Mouse (Mus musculus) small intestine, adult 2 months (tissue): ENCODE data around the gene Uvrag. TPM values are rescaled to one million over a fixed set of nuclear protein-coding genes. Genes with fewer than 3 reads are reported as not detected.

Experiments
- H3K27ac ChIP-seq: fragments of 200-500 bp; 2 replicates; pipeline ENCODE4 v1.5.1; 2012; ENCODE audit warnings: low read depth, low read length, control low read depth, inconsistent platforms; ENCODE audit not compliant: insufficient read depth
- H3K27me3 ChIP-seq: fragments of 200-500 bp; 2 replicates; pipeline ENCODE4 v1.6.1; 2012; ENCODE audit warnings: mild to moderate bottlenecking, moderate library complexity, low read length, inconsistent platforms; ENCODE audit not compliant: control insufficient read depth, insufficient read depth
- H3K36me3 ChIP-seq: fragments of 200-500 bp; 2 replicates; pipeline ENCODE4 v1.6.1; 2012; ENCODE audit warnings: mild to moderate bottlenecking, low read length, control low read depth, inconsistent platforms; ENCODE audit not compliant: control insufficient read depth, insufficient read depth
- H3K4me1 ChIP-seq: fragments of 200-500 bp; 2 replicates; pipeline ENCODE4 v1.6.1; 2012; ENCODE audit warnings: low read length, inconsistent platforms, mixed read lengths; ENCODE audit not compliant: control insufficient read depth, insufficient read depth, insufficient read length
- H3K4me3 ChIP-seq: fragments of 200-500 bp; 2 replicates; pipeline ENCODE4 v1.5.1; 2012; ENCODE audit warnings: low read depth, mild to moderate bottlenecking, control low read depth, inconsistent platforms, low read length, moderate library complexity
- CTCF ChIP-seq: fragments of 200-500 bp; IDR thresholded peaks from 2 replicates; pipeline ENCODE4 v1.5.1; 2012; ENCODE audit warnings: low read depth, mild to moderate bottlenecking, control low read depth, inconsistent platforms, low read length, moderate library complexity, mixed read lengths; ENCODE audit not compliant: insufficient replicate concordance, insufficient read length; ENCODE audit errors: extremely low read depth
- POLR2A ChIP-seq: fragments of 200-500 bp; IDR thresholded peaks from 2 replicates; pipeline ENCODE4 v1.6.1; 2012; ENCODE audit warnings: low read depth, mild to moderate bottlenecking, control low read depth, inconsistent platforms, low read length, moderate library complexity
- WGBS: fragments of 180-500 bp; shearing (Covaris S2); methylation state at CpG from one replicate; pipeline ENCODE4 v1.1.7; 2018; 5-methylcytosine and 5-hydroxymethylcytosine counted together
- polyA plus RNA-seq: library from polyadenylated mRNA; depleted of rRNA; stranded (reverse); fragments of >200 nt; gene quantifications from 2 replicates; pipeline ENCODE4 v1.2.3, GENCODE M21; 2012

Uvrag gene
- polyA plus RNA-seq, 1 experiment: 28.2 TPM

GRCm38 (mm10) chr7:98924380-98924869 lies 216.5 kb downstream of the Uvrag start:
- TF ChIP-seq POLR2A: no peak
- TF ChIP-seq CTCF: no peak
- no peaks in the 10 kb centered on the region for H3K36me3 ChIP-seq
- H3K4me3 ChIP-seq: no peak overlapping the region
- H3K27me3 ChIP-seq: no peaks in the 10 kb centered on the region
- no peaks in the 10 kb centered on the region; the same call in 1 of the 2 replicates for H3K4me1 ChIP-seq
- 84% methylated on average over 18 of the region's 18 CpGs for WGBS
- H3K27ac ChIP-seq: no peak overlapping the region

DNA sequence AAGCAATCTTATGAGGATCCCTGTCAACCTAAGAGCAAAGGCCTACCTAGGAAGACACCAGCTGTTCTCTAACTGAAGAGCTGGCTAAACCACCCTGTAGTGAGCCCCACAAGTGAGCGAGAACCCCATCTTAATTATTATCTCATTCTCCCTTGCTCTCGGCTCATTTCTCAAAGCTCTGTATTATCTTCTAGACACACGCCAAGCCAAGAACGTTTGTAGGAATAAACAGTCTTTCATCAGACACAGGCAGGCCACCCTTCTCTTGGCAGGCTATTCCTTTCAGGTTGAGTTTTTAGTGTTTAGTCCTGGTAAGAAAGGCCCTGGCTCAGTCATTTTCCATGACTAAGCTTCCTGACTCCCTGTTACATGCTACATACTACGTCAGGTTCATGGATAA lies 218.0 kb downstream of the Uvrag start:
- TF ChIP-seq CTCF (no peak), POLR2A (no peak)
- WGBS: 83% methylated on average over 5 of the region's 5 CpGs
- H3K36me3 ChIP-seq: no peaks in the 10 kb centered on the region
- H3K4me3 ChIP-seq: no peak overlapping the region
- no peaks in the 10 kb centered on the region; the same call in 1 of the 2 replicates for H3K4me1 ChIP-seq
- no peaks in the 10 kb centered on the region for H3K27me3 ChIP-seq
- H3K27ac ChIP-seq: no peak overlapping the region

DNA sequence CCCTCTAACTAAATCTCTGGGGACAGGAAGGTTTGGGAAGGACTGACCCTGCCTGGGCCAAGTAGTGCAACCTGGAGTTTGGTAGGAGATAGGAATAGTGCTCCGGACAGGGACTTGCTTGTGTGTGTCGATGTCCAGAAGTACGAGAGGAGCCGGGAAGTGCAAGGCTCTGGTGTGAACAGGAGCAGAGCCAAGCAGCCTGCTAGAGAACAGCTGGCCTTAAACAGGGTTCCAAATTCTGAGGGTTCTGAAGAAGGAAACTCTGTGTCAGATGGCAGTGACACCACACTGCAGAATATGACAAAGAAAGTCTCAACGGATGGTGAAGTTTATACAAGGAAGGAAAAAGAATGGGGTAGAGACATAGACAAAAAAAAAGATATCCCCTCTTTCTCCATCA lies 223.5 kb downstream of the Uvrag start:
- no peaks in the 10 kb centered on the region for H3K4me1 ChIP-seq
- no peaks in the 10 kb centered on the region for H3K36me3 ChIP-seq
- WGBS: 80% methylated on average over 5 of the region's 5 CpGs
- no peak for TF ChIP-seq POLR2A
- no peak for TF ChIP-seq CTCF
- H3K27me3 ChIP-seq: no peaks in the 10 kb centered on the region
- no peak overlapping the region for H3K4me3 ChIP-seq
- no peak overlapping the region for H3K27ac ChIP-seq

DNA sequence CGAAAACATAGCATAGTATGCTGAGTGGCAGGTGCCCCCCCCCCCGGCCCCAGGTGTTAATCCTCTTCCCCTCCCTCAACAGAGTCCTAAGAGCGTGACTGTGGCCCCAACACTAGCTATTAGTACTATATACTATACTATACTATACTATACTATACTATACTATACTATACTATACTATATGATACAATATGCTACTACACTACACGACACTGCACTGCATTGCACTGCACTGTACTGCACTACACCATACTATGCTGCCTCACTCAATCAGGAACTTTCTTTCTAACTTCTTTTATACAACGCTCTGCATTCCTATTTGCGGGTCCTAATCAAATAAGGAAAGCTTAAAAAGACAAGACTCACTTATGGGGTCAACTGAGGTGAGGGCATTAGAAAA lies 224.4 kb downstream of the Uvrag start:
- Histone ChIP-seq H3K27me3 (no peaks in the 10 kb centered on the region), H3K36me3 (no peaks in the 10 kb centered on the region), H3K27ac (no peak overlapping the region), H3K4me1 (no peaks in the 10 kb centered on the region), H3K4me3 (no peak overlapping the region)
- 94% methylated on average over 6 of the region's 6 CpGs for WGBS
- TF ChIP-seq POLR2A (no peak), CTCF (no peak)

- Histone ChIP-seq H3K27me3 (no peaks in the 10 kb centered on the region), H3K4me1 (no peaks in the 10 kb centered on the region), H3K27ac (no peak overlapping the region), H3K36me3 (no peaks in the 10 kb centered on the region), H3K4me3 (no peak overlapping the region)
- WGBS: 61% methylated on average over 2 of the region's 2 CpGs
- TF ChIP-seq CTCF: no peak
- no peak for TF ChIP-seq POLR2A
These were observed 228.0 kb downstream of the Uvrag start for GRCm38 (mm10) chr7:98912953-98913360.

- Histone ChIP-seq H3K4me1 (no peaks in the 10 kb centered on the region), H3K36me3 (0 out of 2 replicates have a peak, but pooled peaks cover under 1% of the 10 kb centered on the region), H3K27ac (no peak overlapping the region), H3K4me3 (no peak overlapping the region), H3K27me3 (no peaks in the 10 kb centered on the region)
- WGBS: 72% methylated on average over 8 of the region's 8 CpGs
- no peak for TF ChIP-seq POLR2A
- TF ChIP-seq CTCF: no peak
These were observed 229.7 kb downstream of the Uvrag start for GRCm38 (mm10) chr7:98911276-98911675.

- Histone ChIP-seq H3K27ac (no peak overlapping the region), H3K4me3 (no peak overlapping the region), H3K27me3 (no peaks in the 10 kb centered on the region), H3K4me1 (no peaks in the 10 kb centered on the region), H3K36me3 (0 out of 2 replicates have a peak, but pooled peaks cover 1% of the 10 kb centered on the region)
- no peak for TF ChIP-seq CTCF
- WGBS: 89% methylated on average over 11 of the region's 11 CpGs
These were observed 230.2 kb downstream of the Uvrag start for GRCm38 (mm10) chr7:98910712-98911111.

DNA sequence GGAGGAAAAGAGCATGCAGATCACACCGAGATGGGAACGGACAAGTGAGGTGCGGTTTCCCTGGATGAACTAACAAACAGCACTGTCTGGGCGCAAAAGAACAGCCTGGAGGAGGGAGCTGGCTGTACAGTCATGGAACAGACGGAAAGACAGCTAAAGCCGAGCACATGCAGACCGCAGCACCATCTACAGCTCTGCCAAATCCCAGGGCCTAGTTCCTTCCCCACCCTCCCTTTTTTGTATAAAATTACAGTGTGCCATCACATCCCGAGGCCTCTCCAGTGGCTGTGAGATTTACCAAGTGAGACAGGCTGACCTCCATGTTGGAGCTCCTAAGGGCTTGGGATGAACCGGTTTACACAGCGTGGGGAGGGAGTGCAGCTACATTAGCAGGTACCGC lies 230.8 kb downstream of the Uvrag start:
- H3K27ac ChIP-seq: no peak overlapping the region
- 91% methylated on average over 11 of the region's 11 CpGs for WGBS
- H3K36me3 ChIP-seq: 0 out of 2 replicates have a peak, but pooled peaks cover 2% of the 10 kb centered on the region
- no peak for TF ChIP-seq CTCF
- no peak for TF ChIP-seq POLR2A
- H3K4me1 ChIP-seq: 0 out of 2 replicates have a peak, but pooled peaks cover under 1% of the 10 kb centered on the region
- no peaks in the 10 kb centered on the region for H3K27me3 ChIP-seq
- H3K4me3 ChIP-seq: no peak overlapping the region
